Mouse (Mus musculus) olfactory bulb, adult 2 months (tissue): ENCODE measurements around the gene Ttc33.

ENCODE experiments used
- CTCF ChIP-seq: fragments of 200-500 bp; IDR thresholded peaks from 2 replicates; pipeline ENCODE4 v1.5.1; 2012; ENCODE audit warnings: low read depth, mild to moderate bottlenecking, low read length, moderate library complexity; ENCODE audit not compliant: insufficient read depth
- POLR2A ChIP-seq: fragments of 200-500 bp; IDR thresholded peaks from 2 replicates; pipeline ENCODE4 v1.6.1; 2012; ENCODE audit warnings: mild to moderate bottlenecking, low read depth, low read length, moderate library complexity; ENCODE audit not compliant: insufficient read depth

- no peak for TF ChIP-seq POLR2A
- no peak for TF ChIP-seq CTCF
Observed at GRCm38 (mm10) chr15:5209116-5209515, 23.8 kb downstream of the Ttc33 start.
